Mouse (Mus musculus) MN1 (cell line): ENCODE data around the gene Orai1.

ENCODE experiments used
- DNase-seq: peaks from one replicate; pipeline ENCODE4 v3.0.0-alpha.2; 2016; ENCODE audit warnings: low spot score

Gene Orai1

DNA sequence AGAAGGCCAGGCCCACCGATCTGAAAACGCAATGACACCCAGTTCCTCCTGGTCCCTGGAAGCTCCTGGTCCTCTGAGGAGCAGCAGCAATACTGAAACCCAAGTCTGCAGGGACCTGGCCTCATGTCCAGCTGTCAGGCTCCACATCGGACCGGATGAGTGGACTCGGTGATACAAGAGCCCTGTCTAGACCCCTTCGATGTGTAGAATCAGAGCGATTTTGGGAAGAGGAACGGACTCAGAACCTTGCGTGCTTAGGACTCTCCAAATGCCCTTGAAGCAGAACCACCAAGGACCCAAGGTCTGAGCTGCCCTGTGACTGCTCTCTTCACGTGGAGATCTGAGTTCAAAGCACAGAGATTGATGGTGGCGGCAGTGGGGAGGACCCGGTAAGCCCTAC is 53.2 kb downstream of the Orai1 start, which contains the start of gene Tmem120b:
Gene Tmem120b (plus strand): TSS at position 301 of the 400 bp plus-strand sequence.
- DNase-seq: no peak

- DNase-seq: no peak
These were observed 53.8 kb downstream of the Orai1 start for GRCm38 (mm10) chr5:123068714-123069113.

- peak; percentile 88 for DNase-seq
These were observed 60.9 kb downstream of the Orai1 start for GRCm38 (mm10) chr5:123075576-123076418.

- DNase-seq: no peak
These were observed 61.8 kb downstream of the Orai1 start for GRCm38 (mm10) chr5:123076419-123077281.

GRCm38 (mm10) chr5:123079568-123079967 is 64.7 kb downstream of the Orai1 start:
- no peak for DNase-seq

DNA sequence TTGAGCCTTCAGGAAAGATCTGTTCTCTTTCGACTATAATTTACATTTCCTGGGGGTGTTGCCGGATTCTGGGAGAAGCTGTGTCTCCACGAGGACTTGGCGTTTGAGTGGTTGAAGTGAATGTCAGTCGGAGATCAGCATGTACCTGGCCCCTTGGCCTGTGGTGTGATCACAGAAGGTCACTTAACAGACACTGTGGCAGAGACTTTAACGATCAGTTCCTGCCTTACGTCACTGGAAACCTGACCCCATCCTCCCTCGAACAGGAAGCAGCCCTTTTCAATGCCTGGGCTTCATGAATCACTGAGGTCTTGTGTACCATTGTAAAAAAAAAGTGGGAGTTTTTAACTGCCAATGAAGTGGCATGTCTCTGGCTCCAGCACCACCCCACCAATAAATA is 65.2 kb downstream of the Orai1 start:
- DNase-seq: no peak
